Mouse (Mus musculus): ENCODE results near the gene Fgfr3.

GRCm38 (mm10) chr5:33733837-33734236 is 12.4 kb downstream of the Fgfr3 start:
- TF ChIP-seq CTCF (IDR thresholded peaks at IDR 0.05; ENCODE audit: control insufficient read depth, insufficient read depth, insufficient read length) (no peak), MAX (IDR thresholded peaks at IDR 0.05) (no peak), MYOG (IDR thresholded peaks at IDR 0.05; ENCODE audit: control insufficient read depth, extremely low read depth, insufficient read length) (no peak), MYOD1 (IDR thresholded peaks at IDR 0.05; ENCODE audit: control insufficient read depth, insufficient read length, low read depth) (no peak)
